Mouse (Mus musculus) cortical plate, adult 2 months (tissue): Measurements from ENCODE around the gene Enpp7. TPM values are rescaled to one million over a fixed set of nuclear protein-coding genes. Genes with fewer than 3 reads are reported as not detected.

ENCODE experiments used
- H3K27ac ChIP-seq: fragments of 200-500 bp; 2 replicates; pipeline ENCODE4 v1.5.1; 2012; ENCODE audit warnings: low read length, control low read depth, inconsistent platforms; ENCODE audit not compliant: insufficient read depth
- H3K4me1 ChIP-seq: fragments of 200-500 bp; 2 replicates; pipeline ENCODE4 v1.6.1; 2011; ENCODE audit warnings: low read length; ENCODE audit not compliant: control insufficient read depth, insufficient read depth
- H3K4me3 ChIP-seq: fragments of 200-500 bp; 2 replicates; pipeline ENCODE4 v1.5.1; 2011; ENCODE audit warnings: mild to moderate bottlenecking, low read length, control low read depth; ENCODE audit not compliant: insufficient read depth
- CTCF ChIP-seq: fragments of 200-500 bp; IDR thresholded peaks from 2 replicates; pipeline ENCODE4 v1.5.1; 2011; ENCODE audit warnings: mild to moderate bottlenecking, control low read depth, low read length; ENCODE audit not compliant: insufficient read depth; ENCODE audit errors: extremely low read depth
- POLR2A ChIP-seq: fragments of 200-500 bp; IDR thresholded peaks from 2 replicates; pipeline ENCODE4 v1.6.1; 2011; ENCODE audit warnings: mild to moderate bottlenecking, low read length, control low read depth; ENCODE audit not compliant: insufficient read depth; ENCODE audit errors: extremely low read depth
- polyA plus RNA-seq: library from polyadenylated mRNA; depleted of rRNA; stranded (reverse); fragments of >200 nt; gene quantifications from 2 replicates; pipeline ENCODE4 v1.2.3, GENCODE M21; 2012

Enpp7 gene
- polyA plus RNA-seq, 1 experiment, result not detected

- no peak for TF ChIP-seq POLR2A
- TF ChIP-seq CTCF, result no peak
- H3K4me3 ChIP-seq, result no peak overlapping the region
- H3K4me1 ChIP-seq, result peaks cover 3% of the 10 kb centered on the region
- no peak overlapping the region for H3K27ac ChIP-seq
These were observed 7.5 kb downstream of the Enpp7 start for GRCm38 (mm10) chr11:118995448-118995847.

- H3K27ac ChIP-seq, result no peak overlapping the region
These were observed 9.2 kb downstream of the Enpp7 start for GRCm38 (mm10) chr11:118997182-118997581.

GRCm38 (mm10) chr11:118998540-118999265 is 10.7 kb downstream of the Enpp7 start:
- H3K4me1 ChIP-seq, result no peaks in the 10 kb centered on the region
- peak; percentile 48; the same call in 1 of the 2 replicates for TF ChIP-seq POLR2A
- peak; percentile 57 for TF ChIP-seq CTCF
- H3K4me3 ChIP-seq, result peak overlapping the region; percentile 8; the same call in 1 of the 2 replicates
- no peak overlapping the region for H3K27ac ChIP-seq

More at GRCm38 (mm10) chr11:118997182-118997581, 9.2 kb downstream of the Enpp7 start:
- no peak overlapping the region for H3K4me3 ChIP-seq
- H3K4me1 ChIP-seq, result peaks cover 3% of the 10 kb centered on the region
- TF ChIP-seq CTCF (no peak), POLR2A (no peak)

GRCm38 (mm10) chr11:118999361-118999804 is 11.4 kb downstream of the Enpp7 start:
- H3K4me1 ChIP-seq, result no peaks in the 10 kb centered on the region
- no peak overlapping the region; the same call in 1 of the 2 replicates for H3K4me3 ChIP-seq
- H3K27ac ChIP-seq, result no peak overlapping the region
- TF ChIP-seq POLR2A (no peak), CTCF (no peak)

GRCm38 (mm10) chr11:119000877-119001276 is 12.9 kb downstream of the Enpp7 start:
- no peak for TF ChIP-seq CTCF
- no peak for TF ChIP-seq POLR2A

GRCm38 (mm10) chr11:119001493-119002128 is 13.6 kb downstream of the Enpp7 start:
- Histone ChIP-seq H3K4me1 (no peaks in the 10 kb centered on the region), H3K4me3 (no peak overlapping the region), H3K27ac (no peak overlapping the region)
- TF ChIP-seq CTCF, result no peak

More at GRCm38 (mm10) chr11:119000877-119001276, 12.9 kb downstream of the Enpp7 start:
- Histone ChIP-seq H3K27ac (no peak overlapping the region), H3K4me3 (no peak overlapping the region), H3K4me1 (no peaks in the 10 kb centered on the region)

- H3K27ac ChIP-seq, result no peak overlapping the region
- H3K4me1 ChIP-seq, result no peaks in the 10 kb centered on the region
- TF ChIP-seq POLR2A (no peak), CTCF (no peak)
- H3K4me3 ChIP-seq, result no peak overlapping the region
These were observed 17.7 kb downstream of the Enpp7 start for GRCm38 (mm10) chr11:119005547-119006275.

GRCm38 (mm10) chr11:119006462-119006861 is 18.5 kb downstream of the Enpp7 start:
- Histone ChIP-seq H3K27ac (no peak overlapping the region), H3K4me1 (no peaks in the 10 kb centered on the region), H3K4me3 (no peak overlapping the region)
- TF ChIP-seq POLR2A, result no peak
- no peak for TF ChIP-seq CTCF

GRCm38 (mm10) chr11:119007461-119008456 is 19.8 kb downstream of the Enpp7 start:
- TF ChIP-seq CTCF (no peak), POLR2A (no peak)
- Histone ChIP-seq H3K4me3 (no peak overlapping the region), H3K27ac (no peak overlapping the region), H3K4me1 (no peaks in the 10 kb centered on the region)
